Mouse (Mus musculus) liver, embryonic 11.5 days (tissue): Measurements from ENCODE around the gene Tectb. TPM values are rescaled to one million over a fixed set of nuclear protein-coding genes. Genes with fewer than 3 reads are reported as not detected.

Experiments used
- ATAC-seq: fragments of 200-750 bp; cut with Nextera tagmentation; replicated peaks from 2 replicates; pipeline ENCODE4 v1.8.0; 2017; ENCODE audit warnings: moderate number of reproducible peaks, mild to moderate bottlenecking, moderate TSS enrichment, moderate library complexity; ENCODE audit not compliant: low FRiP score
- DNase-seq: peaks from one replicate; pipeline ENCODE4 v3.0.0-alpha.2; 2017; ENCODE audit warnings: low spot score
- H3K27ac ChIP-seq: fragments of 300-500 bp; sonication (generic); 2 replicates; pipeline ENCODE4 v1.5.1; 2014; ENCODE audit warnings: mild to moderate bottlenecking, low read depth, low read length, control low read depth
- H3K27me3 ChIP-seq: fragments of 300-500 bp; sonication (generic); replicated peaks from 2 replicates; pipeline ENCODE4 v1.6.1; 2014; ENCODE audit warnings: low read length, mixed read lengths; ENCODE audit not compliant: control insufficient read depth, insufficient read depth
- H3K36me3 ChIP-seq: fragments of 300-500 bp; sonication (generic); 2 replicates; pipeline ENCODE4 v1.6.1; 2014; ENCODE audit warnings: mild to moderate bottlenecking, low read length, moderate library complexity, mixed read lengths; ENCODE audit not compliant: control insufficient read depth, insufficient read depth
- H3K4me1 ChIP-seq: fragments of 300-500 bp; sonication (generic); replicated peaks from 2 replicates; pipeline ENCODE4 v1.6.1; 2014; ENCODE audit warnings: low read length, mixed read lengths; ENCODE audit not compliant: control insufficient read depth, insufficient read depth
- H3K4me2 ChIP-seq: fragments of 300-500 bp; sonication (generic); 2 replicates; pipeline ENCODE4 v1.6.1; 2014; ENCODE audit warnings: mild to moderate bottlenecking, control low read depth, moderate library complexity
- H3K4me3 ChIP-seq: fragments of 300-500 bp; sonication (generic); 2 replicates; pipeline ENCODE4 v1.5.1; 2014; ENCODE audit warnings: low read depth, low read length, control low read depth
- H3K9ac ChIP-seq: fragments of 300-500 bp; sonication (generic); 2 replicates; pipeline ENCODE4 v1.6.1; 2014; ENCODE audit warnings: low read depth, low read length, control low read depth
- H3K9me3 ChIP-seq: fragments of 300-500 bp; sonication (generic); 2 replicates; pipeline ENCODE4 v1.6.1; 2016; ENCODE audit warnings: low read length, inconsistent platforms, mixed read lengths; ENCODE audit not compliant: control insufficient read depth
- WGBS: fragments of 180-500 bp; shearing (Covaris S2); extraction: QIAGEN DNeasy Blood & Tissue Kit; methylation state at CpG from one replicate; pipeline ENCODE4 v1.1.7; 2014; 5-methylcytosine and 5-hydroxymethylcytosine counted together
- polyA plus RNA-seq: library from polyadenylated mRNA; unstranded; fragments of >200 nt; fragmentation: Nextera tagmentation; extraction: Ambion mirVana; gene quantifications from 2 replicates; pipeline ENCODE4 v1.2.1, GENCODE M21; 2014

The Tectb gene
- polyA plus RNA-seq, 1 experiment from 2014 or later: not detected

GRCm38 (mm10) chr19:55158606-55159005 lies 21.9 kb upstream of the Tectb start:
- no peaks in the 10 kb centered on the region for H3K36me3 ChIP-seq
- no peaks in the 10 kb centered on the region for H3K9me3 ChIP-seq
- H3K4me3 ChIP-seq: no peak overlapping the region
- no peak overlapping the region for H3K9ac ChIP-seq
- no peak for ATAC-seq
- no peaks in the 10 kb centered on the region for H3K27me3 ChIP-seq
- H3K4me1 ChIP-seq: no peaks in the 10 kb centered on the region
- no peak for DNase-seq
- no peak overlapping the region for H3K27ac ChIP-seq
- no peak overlapping the region for H3K4me2 ChIP-seq
- WGBS: 75% methylated on average over 8 of the region's 8 CpGs

- Histone ChIP-seq H3K27me3 (no peaks in the 10 kb centered on the region), H3K36me3 (no peaks in the 10 kb centered on the region), H3K4me3 (no peak overlapping the region), H3K27ac (no peak overlapping the region), H3K9ac (no peak overlapping the region), H3K4me1 (no peaks in the 10 kb centered on the region), H3K4me2 (no peak overlapping the region), H3K9me3 (no peaks in the 10 kb centered on the region)
- 64% methylated on average over 6 of the region's 6 CpGs for WGBS
- DNase-seq: no peak
- ATAC-seq: no peak
Measured at GRCm38 (mm10) chr19:55159826-55160225, 20.7 kb upstream of the Tectb start.

- WGBS: 71% methylated on average over 4 of the region's 4 CpGs
- Histone ChIP-seq H3K9me3 (no peaks in the 10 kb centered on the region), H3K4me1 (no peaks in the 10 kb centered on the region), H3K4me2 (no peak overlapping the region), H3K4me3 (no peak overlapping the region), H3K36me3 (no peaks in the 10 kb centered on the region), H3K27ac (no peak overlapping the region), H3K27me3 (no peaks in the 10 kb centered on the region), H3K9ac (no peak overlapping the region)
- ATAC-seq: no peak
- DNase-seq: no peak
Measured at GRCm38 (mm10) chr19:55162271-55162670, 18.3 kb upstream of the Tectb start.

GRCm38 (mm10) chr19:55164162-55164561 lies 16.4 kb upstream of the Tectb start:
- H3K4me3 ChIP-seq: no peak overlapping the region
- DNase-seq: no peak
- no peaks in the 10 kb centered on the region for H3K4me1 ChIP-seq
- H3K27ac ChIP-seq: no peak overlapping the region
- no peaks in the 10 kb centered on the region for H3K27me3 ChIP-seq
- ATAC-seq: no peak
- no peaks in the 10 kb centered on the region for H3K9me3 ChIP-seq
- H3K36me3 ChIP-seq: no peaks in the 10 kb centered on the region
- H3K4me2 ChIP-seq: no peak overlapping the region
- no peak overlapping the region for H3K9ac ChIP-seq
- WGBS: 31% methylated on average over 1 of the region's 1 CpGs

- no peaks in the 10 kb centered on the region for H3K27me3 ChIP-seq
- no peak overlapping the region for H3K27ac ChIP-seq
- WGBS: 46% methylated on average over 1 of the region's 1 CpGs
- H3K36me3 ChIP-seq: no peaks in the 10 kb centered on the region
- ATAC-seq (no peak), DNase-seq (no peak)
- H3K9me3 ChIP-seq: no peaks in the 10 kb centered on the region; the same call in 1 of the 2 replicates
- H3K9ac ChIP-seq: no peak overlapping the region
- H3K4me3 ChIP-seq: no peak overlapping the region
- no peaks in the 10 kb centered on the region for H3K4me1 ChIP-seq
- no peak overlapping the region for H3K4me2 ChIP-seq
Measured at GRCm38 (mm10) chr19:55165183-55165865, 15.2 kb upstream of the Tectb start.

GRCm38 (mm10) chr19:55165954-55166353 lies 14.6 kb upstream of the Tectb start:
- DNase-seq (no peak), ATAC-seq (no peak)
- Histone ChIP-seq H3K9ac (no peak overlapping the region), H3K4me3 (no peak overlapping the region), H3K27ac (no peak overlapping the region), H3K9me3 (no peaks in the 10 kb centered on the region; the same call in 1 of the 2 replicates), H3K4me1 (no peaks in the 10 kb centered on the region), H3K36me3 (no peaks in the 10 kb centered on the region), H3K27me3 (no peaks in the 10 kb centered on the region), H3K4me2 (no peak overlapping the region)
- WGBS: 72% methylated on average over 4 of the region's 4 CpGs

- ATAC-seq (no peak), DNase-seq (no peak)
- Histone ChIP-seq H3K4me1 (no peaks in the 10 kb centered on the region), H3K9me3 (no peaks in the 10 kb centered on the region; the same call in 1 of the 2 replicates), H3K27me3 (no peaks in the 10 kb centered on the region), H3K9ac (no peak overlapping the region), H3K4me3 (no peak overlapping the region), H3K4me2 (no peak overlapping the region), H3K27ac (no peak overlapping the region), H3K36me3 (no peaks in the 10 kb centered on the region)
- WGBS: 85% methylated on average over 2 of the region's 2 CpGs
Measured at GRCm38 (mm10) chr19:55166741-55167140, 13.8 kb upstream of the Tectb start.

- Histone ChIP-seq H3K27ac (no peak overlapping the region), H3K4me2 (no peak overlapping the region), H3K9me3 (no peaks in the 10 kb centered on the region; the same call in 1 of the 2 replicates), H3K36me3 (no peaks in the 10 kb centered on the region), H3K27me3 (no peaks in the 10 kb centered on the region), H3K4me3 (no peak overlapping the region), H3K9ac (no peak overlapping the region), H3K4me1 (no peaks in the 10 kb centered on the region)
- DNase-seq (no peak), ATAC-seq (no peak)
- 33% methylated on average over 2 of the region's 2 CpGs for WGBS
Measured at GRCm38 (mm10) chr19:55167741-55168140, 12.8 kb upstream of the Tectb start.

GRCm38 (mm10) chr19:55168360-55168759 lies 12.2 kb upstream of the Tectb start:
- H3K4me1 ChIP-seq: no peaks in the 10 kb centered on the region
- no peaks in the 10 kb centered on the region for H3K36me3 ChIP-seq
- H3K9me3 ChIP-seq: no peaks in the 10 kb centered on the region; the same call in 1 of the 2 replicates
- no peak overlapping the region for H3K9ac ChIP-seq
- DNase-seq (no peak), ATAC-seq (no peak)
- no peak overlapping the region for H3K4me2 ChIP-seq
- H3K4me3 ChIP-seq: no peak overlapping the region
- no peaks in the 10 kb centered on the region for H3K27me3 ChIP-seq
- no peak overlapping the region for H3K27ac ChIP-seq
- WGBS: 74% methylated on average over 6 of the region's 6 CpGs
